Mouse (Mus musculus) monocyte, adult 5-6 weeks (primary cell): ENCODE data around the gene Hcar1. TPM values are rescaled to one million over a fixed set of nuclear protein-coding genes. Genes with fewer than 3 reads are reported as not detected.

Experiments used
- ATAC-seq: fragments of 153-309, 156-312 bp; replicated peaks from 2 replicates; pipeline ENCODE4 v1.8.0; 2017; ENCODE audit warnings: mild to moderate bottlenecking; ENCODE audit not compliant: low TSS enrichment, insufficient number of reproducible peaks, severe bottlenecking, poor library complexity, low FRiP score
- total RNA-seq: library from RNA; stranded (forward); fragments of 200-1000, 200-491, 200-594 nt; gene quantifications from 3 replicates; pipeline ENCODE4 v1.2.3, GENCODE M21; 2017

Gene Hcar1
- total RNA-seq, 1 experiment from 2014 or later = not detected

- no peak for ATAC-seq
Measured at GRCm38 (mm10) chr5:123874177-123874576, 5.6 kb downstream of the Hcar1 start.

DNA sequence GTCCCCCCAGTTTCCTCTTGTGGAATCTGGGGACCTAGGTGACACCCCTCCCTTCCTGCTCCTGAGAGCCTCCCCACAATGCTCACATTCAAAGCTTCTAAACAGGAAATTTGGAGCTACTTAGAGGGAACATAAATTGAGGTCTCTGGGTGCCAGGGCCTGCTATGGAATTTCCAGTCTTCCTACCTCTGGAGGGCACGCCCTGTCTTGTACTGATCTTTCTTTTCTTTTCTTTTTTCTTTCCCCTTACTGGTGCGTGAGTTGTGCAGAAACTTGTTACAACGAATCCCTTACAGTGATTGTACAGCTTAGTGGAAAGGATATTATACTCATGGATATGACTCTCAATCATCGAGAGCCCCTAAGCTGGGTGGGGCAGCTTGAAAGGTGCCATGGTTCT, 10.2 kb downstream of the Hcar1 start:
- no peak for ATAC-seq

- no peak for ATAC-seq
Measured at GRCm38 (mm10) chr5:123866457-123866856, 13.4 kb downstream of the Hcar1 start.

DNA sequence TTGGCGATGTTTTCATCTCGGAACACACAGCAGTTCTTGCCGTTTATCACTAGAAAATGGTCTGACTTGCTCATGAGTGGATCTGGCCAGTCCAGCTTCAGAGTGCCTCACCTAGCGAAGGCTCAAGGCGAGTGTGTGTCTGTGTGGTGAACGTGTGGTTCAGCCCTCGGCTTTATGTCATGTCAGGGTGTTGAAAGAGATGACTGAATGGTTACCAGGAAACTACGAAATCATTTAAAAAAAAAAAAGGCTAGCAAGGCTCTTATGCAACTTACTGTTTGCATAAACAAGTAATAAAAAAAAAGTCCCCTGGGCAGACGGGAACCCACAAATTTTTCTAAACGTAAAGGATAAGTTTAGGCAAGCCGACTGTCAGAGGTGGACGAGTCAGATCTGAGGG, 14.5 kb downstream of the Hcar1 start, which contains the start of gene Hcar2:
Gene Hcar2 (minus strand): TSS at position 135 of the 400 bp plus-strand sequence.
- ATAC-seq = peak; percentile 92

DNA sequence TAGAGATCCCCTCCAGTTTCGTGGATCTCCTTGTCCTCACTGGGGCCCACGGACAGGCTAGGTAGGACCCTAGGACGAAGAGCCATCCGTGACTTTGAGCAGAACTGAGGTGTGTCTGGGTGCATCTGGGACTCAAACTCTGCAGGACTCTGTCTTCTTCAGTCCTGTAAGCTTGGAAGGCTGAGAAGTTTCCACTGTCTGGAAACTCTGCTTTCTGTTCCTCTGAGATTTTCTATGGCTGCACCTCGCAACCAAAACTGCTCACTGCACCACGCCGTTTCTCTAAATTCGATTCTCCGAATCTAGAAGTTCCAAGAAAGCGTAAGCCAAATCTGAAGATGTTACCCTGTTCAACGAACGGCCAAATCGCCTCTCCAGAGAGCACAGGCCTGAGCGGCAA, 15.9 kb downstream of the Hcar1 start:
- ATAC-seq = no peak

- peak; percentile 64 for ATAC-seq
Measured at GRCm38 (mm10) chr5:123862374-123863350, 17.2 kb downstream of the Hcar1 start.

DNA sequence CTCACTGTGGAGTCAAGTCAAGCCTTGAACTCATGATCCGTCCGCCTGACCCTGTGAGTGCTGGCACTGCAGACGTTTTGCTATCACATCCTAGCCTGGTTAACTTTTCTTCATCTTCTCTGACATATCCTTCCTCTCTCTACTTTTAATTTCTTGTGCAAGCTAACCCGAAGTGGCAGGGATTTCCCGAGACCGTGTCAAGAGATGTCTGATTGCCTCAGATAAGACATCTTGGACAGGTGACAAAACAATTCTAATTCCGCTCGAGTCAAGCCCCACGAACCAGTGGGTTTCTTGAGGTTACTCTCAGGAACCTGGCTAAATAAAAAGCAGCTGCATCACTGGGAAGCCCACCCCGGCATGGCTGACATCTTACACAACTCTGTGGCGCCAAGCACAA, 21.0 kb downstream of the Hcar1 start:
- no peak for ATAC-seq

- ATAC-seq = no peak
Measured at GRCm38 (mm10) chr5:123854511-123854910, 25.3 kb downstream of the Hcar1 start.

DNA sequence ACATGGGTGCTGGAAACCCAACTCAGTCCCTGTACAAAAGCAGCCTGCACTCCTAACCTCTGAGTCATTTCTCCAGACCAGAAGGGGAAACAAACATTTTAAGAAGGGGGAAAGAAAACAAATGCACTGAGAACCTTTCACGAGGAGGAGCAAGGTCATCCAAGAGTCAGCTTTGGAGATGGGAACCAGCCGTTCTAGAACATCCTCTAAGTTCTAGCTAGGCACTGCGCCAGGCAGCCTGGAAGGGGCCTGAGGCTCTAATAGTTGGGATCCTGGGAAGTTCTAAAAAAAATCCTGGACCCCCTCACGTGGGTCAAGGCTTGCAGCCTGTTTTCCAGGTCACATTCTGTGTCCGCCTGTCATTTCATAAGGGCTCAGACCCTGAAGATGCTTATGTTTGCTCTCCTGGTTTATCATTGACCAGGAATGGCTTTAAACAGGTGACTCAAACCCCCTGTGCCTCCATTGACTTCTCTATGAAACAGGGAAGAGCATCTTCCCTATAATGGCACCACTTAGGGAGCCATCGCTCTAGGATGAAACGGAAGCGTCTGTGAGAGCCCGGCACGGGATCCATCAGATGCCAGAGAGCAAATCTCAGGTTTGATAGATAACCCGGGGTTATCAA, 25.8 kb downstream of the Hcar1 start:
- ATAC-seq = no peak

- no peak for ATAC-seq
Measured at GRCm38 (mm10) chr5:123851398-123851797, 28.4 kb downstream of the Hcar1 start.

- no peak for ATAC-seq
Measured at GRCm38 (mm10) chr5:123844316-123844715, 35.5 kb downstream of the Hcar1 start.

DNA sequence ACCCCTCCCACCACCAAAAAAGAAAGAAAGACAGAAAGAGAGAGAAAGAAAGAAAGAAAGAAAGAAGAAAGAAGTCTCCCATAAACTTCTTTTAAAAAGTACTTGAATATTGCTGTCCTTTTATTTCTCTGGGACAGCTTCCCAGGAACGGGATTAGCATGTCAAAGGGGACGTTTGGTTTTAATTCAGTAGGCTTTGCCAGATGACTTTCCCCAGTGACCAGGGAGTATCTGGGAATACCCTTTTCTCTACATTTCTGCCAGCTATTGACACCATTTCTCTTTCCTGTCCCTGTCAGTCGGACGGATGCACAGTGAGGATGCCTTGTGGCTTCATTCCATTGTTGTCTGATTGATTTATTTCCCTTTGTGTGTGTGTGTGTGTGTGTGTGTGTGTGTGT, 36.0 kb downstream of the Hcar1 start:
- ATAC-seq = no peak

DNA sequence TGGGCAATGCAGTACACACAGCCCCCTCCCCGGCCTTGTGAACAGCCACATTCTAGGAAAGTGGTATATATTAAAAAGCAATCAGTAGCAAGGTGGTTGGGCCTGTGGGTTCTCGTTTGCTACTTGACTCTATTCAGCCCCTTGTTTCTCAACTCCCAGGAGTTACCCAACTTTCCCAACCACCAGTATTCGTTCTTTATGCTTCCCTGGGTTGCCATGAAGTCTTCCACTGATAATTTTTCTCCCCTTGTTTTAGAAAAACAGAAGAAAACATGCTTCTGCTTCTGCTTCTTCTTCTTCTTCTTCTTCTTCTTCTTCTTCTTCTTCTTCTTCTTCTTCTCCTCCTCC, 36.9 kb downstream of the Hcar1 start:
- no peak for ATAC-seq

DNA sequence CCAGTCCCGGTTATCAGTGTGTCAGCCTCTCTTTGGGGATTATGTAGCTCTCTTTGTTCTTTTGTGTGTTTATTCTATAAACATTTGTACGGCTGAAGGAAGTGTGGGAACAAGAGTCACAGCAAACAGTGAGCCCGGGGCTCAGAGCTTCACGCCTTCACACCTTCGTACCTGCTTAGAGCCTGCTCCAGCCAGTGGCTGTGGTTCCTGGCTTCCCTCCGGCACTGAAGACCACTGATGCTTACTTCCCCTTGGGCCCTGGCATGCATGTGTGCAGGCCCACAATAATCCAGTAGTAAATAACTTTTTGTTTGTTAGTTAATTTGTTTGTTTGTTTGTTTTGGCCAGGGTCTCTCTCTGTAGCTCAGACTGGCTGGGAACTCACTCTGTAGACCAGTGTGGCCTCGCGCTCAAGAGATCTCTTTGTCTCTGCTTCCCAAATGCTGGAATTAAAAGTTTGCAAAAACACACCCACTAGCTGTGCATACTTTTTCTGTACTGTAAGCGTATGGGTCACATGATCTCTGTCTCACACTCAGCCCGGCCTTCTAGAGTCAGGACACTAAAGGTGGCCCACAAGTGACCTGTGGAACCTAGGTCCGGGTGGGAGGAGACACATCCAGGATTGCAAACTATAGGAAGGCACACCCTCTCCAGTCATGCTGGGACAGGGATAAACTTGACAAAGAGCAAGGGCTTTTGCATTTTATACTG, 37.4 kb downstream of the Hcar1 start:
- ATAC-seq = no peak

- ATAC-seq = no peak
Measured at GRCm38 (mm10) chr5:123837371-123837770, 42.4 kb downstream of the Hcar1 start.

- no peak for ATAC-seq
Measured at GRCm38 (mm10) chr5:123834836-123835235, 45.0 kb downstream of the Hcar1 start.

DNA sequence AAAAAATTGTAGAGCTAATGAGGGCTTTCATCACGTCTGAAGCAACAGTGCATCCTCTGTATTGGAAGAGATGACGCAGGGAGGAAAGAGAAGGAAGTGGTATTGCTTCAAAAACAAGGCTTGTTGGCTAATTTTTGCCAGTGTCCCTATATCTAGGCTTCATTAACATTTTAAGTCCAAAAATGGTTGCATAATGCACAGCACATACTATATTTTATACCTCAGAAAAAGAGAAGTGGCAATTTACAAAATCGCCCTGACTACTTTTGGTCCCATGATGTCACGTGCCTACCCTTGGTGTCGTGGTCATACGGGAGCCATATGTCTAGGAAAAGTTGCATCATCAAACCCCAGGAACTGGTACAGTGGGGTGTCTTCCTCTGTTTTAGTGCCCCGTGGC, 47.5 kb downstream of the Hcar1 start:
- peak; percentile 96 for ATAC-seq

- no peak for ATAC-seq
Measured at GRCm38 (mm10) chr5:123827659-123828091, 52.1 kb downstream of the Hcar1 start.
